Mouse (Mus musculus) MEL (cell line): ENCODE results near the gene Vax2. TPM values are rescaled to one million over a fixed set of nuclear protein-coding genes. Genes with fewer than 3 reads are reported as not detected.

ENCODE experiments used
- DNase-seq: peaks from one replicate; pipeline ENCODE4 v3.0.0; 2011; ENCODE audit warnings: low read depth, low spot score
- H3K27ac ChIP-seq: 2 replicates; pipeline ENCODE4 v1.5.1; 2012; ENCODE audit warnings: low read depth, mild to moderate bottlenecking, control low read depth, low read length, moderate library complexity; ENCODE audit not compliant: control insufficient read depth
- H3K27me3 ChIP-seq, 2 experiments: fragments of 150-350 bp in 1 of 2; sonication (generic) in 1 of 2; 2 replicates each; pipeline ENCODE4 v1.6.1; 2012; ENCODE audit warnings: low read length in 2 of 2, mild to moderate bottlenecking in 2 of 2, improper control_type of control experiment in 1 of 2, moderate library complexity in 1 of 2; ENCODE audit not compliant: insufficient read depth in 2 of 2, control insufficient read depth in 1 of 2
- H3K36me3 ChIP-seq, 2 experiments: 2 replicates each; pipeline ENCODE4 v1.6.1; 2012 to 2014; ENCODE audit warnings: low read length in 2 of 2, improper control_type of control experiment in 1 of 2, inconsistent platforms in 1 of 2, mild to moderate bottlenecking in 1 of 2; ENCODE audit not compliant: insufficient read depth in 2 of 2, control insufficient read depth in 1 of 2
- H3K4me1 ChIP-seq, 2 experiments: fragments of 150-350 bp in 1 of 2; sonication (generic) in 1 of 2; 2 replicates each; pipeline ENCODE4 v1.6.1; 2012; ENCODE audit warnings: low read length in 2 of 2, improper control_type of control experiment in 1 of 2, mild to moderate bottlenecking in 1 of 2; ENCODE audit not compliant: insufficient read depth in 2 of 2, control insufficient read depth in 1 of 2
- H3K4me3 ChIP-seq, 2 experiments: fragments of 150-350 bp in 1 of 2; sonication (generic) in 1 of 2; 2 replicates each; pipeline ENCODE4 v1.5.1; 2012; ENCODE audit warnings: low read depth in 2 of 2, low read length in 2 of 2, mild to moderate bottlenecking in 2 of 2, moderate library complexity in 2 of 2, control low read depth in 1 of 2, improper control_type of control experiment in 1 of 2; ENCODE audit not compliant: control insufficient read depth in 1 of 2, insufficient read depth in 1 of 2
- H3K79me2 ChIP-seq: 2 replicates; pipeline ENCODE4 v1.6.1; 2012; ENCODE audit warnings: mild to moderate bottlenecking, low read length, moderate library complexity; ENCODE audit not compliant: control insufficient read depth, poor library complexity, insufficient read depth
- H3K9ac ChIP-seq: 2 replicates; pipeline ENCODE4 v1.6.1; 2012; ENCODE audit warnings: low read depth, mild to moderate bottlenecking, control low read depth, low read length, moderate library complexity; ENCODE audit not compliant: control insufficient read depth, poor library complexity, severe bottlenecking
- H3K9me3 ChIP-seq: fragments of 150-350 bp; sonication (generic); replicated peaks from 2 replicates; pipeline ENCODE4 v1.6.1; 2012; ENCODE audit warnings: mild to moderate bottlenecking, low read length, improper control_type of control experiment, moderate library complexity; ENCODE audit not compliant: insufficient read depth
- BHLHE40 ChIP-seq: IDR thresholded peaks from 2 replicates; pipeline ENCODE4 v1.6.1; 2012; ENCODE audit warnings: low read depth, mild to moderate bottlenecking, inconsistent platforms, low read length, improper control_type of control experiment, borderline replicate concordance
- CHD1 ChIP-seq: IDR thresholded peaks from 2 replicates; pipeline ENCODE4 v1.6.1; 2012; ENCODE audit warnings: low read depth, mild to moderate bottlenecking, inconsistent platforms, low read length, improper control_type of control experiment
- CHD2 ChIP-seq: IDR thresholded peaks from 2 replicates; pipeline ENCODE4 v1.6.1; 2011; ENCODE audit warnings: low read length, improper control_type of control experiment
- E2F4 ChIP-seq: IDR thresholded peaks from 2 replicates; pipeline ENCODE4 v1.6.1; 2011; ENCODE audit warnings: low read depth, low read length, improper control_type of control experiment, borderline replicate concordance
- ELF1 ChIP-seq: IDR thresholded peaks from 2 replicates; pipeline ENCODE4 v1.6.1; 2014; ENCODE audit warnings: low read depth, mild to moderate bottlenecking, inconsistent platforms, low read length, improper control_type of control experiment, moderate library complexity
- HCFC1 ChIP-seq: IDR thresholded peaks from 2 replicates; pipeline ENCODE4 v1.6.1; 2012; ENCODE audit warnings: low read depth, mild to moderate bottlenecking, inconsistent platforms, low read length, improper control_type of control experiment, moderate library complexity
- JUND ChIP-seq: IDR thresholded peaks from 2 replicates; pipeline ENCODE4 v1.6.1; 2011; ENCODE audit warnings: low read depth, mild to moderate bottlenecking, improper control_type of control experiment, low read length
- KAT2A ChIP-seq: conservative IDR thresholded peaks from 2 replicates; pipeline ENCODE4 v1.6.1; 2012; ENCODE audit warnings: low read depth, low read length, improper control_type of control experiment, inconsistent platforms
- POLR2AphosphoS2 ChIP-seq: IDR thresholded peaks from 2 replicates; pipeline ENCODE4 v1.6.1; 2011; ENCODE audit warnings: low read length, improper control_type of control experiment
- RAD21 ChIP-seq: IDR thresholded peaks from 2 replicates; pipeline ENCODE4 v1.6.1; 2011; ENCODE audit warnings: mild to moderate bottlenecking, low read depth, low read length, improper control_type of control experiment
- TBP ChIP-seq: IDR thresholded peaks from 2 replicates; pipeline ENCODE4 v1.8.0; 2011; ENCODE audit warnings: low read depth, low read length, improper control_type of control experiment
- UBTF ChIP-seq: IDR thresholded peaks from 2 replicates; pipeline ENCODE4 v1.6.1; 2012; ENCODE audit warnings: low read depth, mild to moderate bottlenecking, inconsistent platforms, low read length, improper control_type of control experiment, moderate library complexity, borderline replicate concordance; ENCODE audit not compliant: insufficient read depth
- USF2 ChIP-seq, 2 experiments: IDR thresholded peaks; 2 replicates each; pipeline ENCODE4 v1.6.1; 2011 to 2012; ENCODE audit warnings: improper control_type of control experiment in 2 of 2, low read length in 2 of 2, borderline replicate concordance in 1 of 2, inconsistent platforms in 1 of 2, low read depth in 1 of 2, mild to moderate bottlenecking in 1 of 2; ENCODE audit not compliant: insufficient read depth in 1 of 2
- ZKSCAN1 ChIP-seq: IDR thresholded peaks from 2 replicates; pipeline ENCODE4 v1.6.1; 2012; ENCODE audit warnings: low read depth, mild to moderate bottlenecking, inconsistent platforms, low read length, improper control_type of control experiment, moderate library complexity
- ZNF384 ChIP-seq: IDR thresholded peaks from 2 replicates; pipeline ENCODE4 v1.6.1; 2012; ENCODE audit warnings: low read depth, mild to moderate bottlenecking, inconsistent platforms, low read length, improper control_type of control experiment
- polyA plus RNA-seq, 2 experiments: library from polyadenylated mRNA; stranded (reverse) in 1 of 2; unstranded in 1 of 2; fragments of >175 nt in 1 of 2; fragments of >200 nt in 1 of 2; gene quantifications; 2 replicates each; pipeline versions ENCODE4 v1.2.1 to v1.2.4; 2012; ENCODE audit warnings: low replicate concordance in 2 of 2, low read depth in 1 of 2; ENCODE audit not compliant: insufficient read length in 2 of 2, insufficient read depth in 1 of 2, missing spikeins in 1 of 2
- total RNA-seq: library from RNA; depleted of rRNA; stranded (reverse); fragments of 300-350 nt; gene quantifications from 2 replicates; pipeline ENCODE4 v1.2.3, GENCODE M21; 2012

Gene Vax2
- total and polyA plus RNA-seq, 3 experiments = 0.46 to 3.2 TPM; not detected in 1

- Histone ChIP-seq H3K27ac (no peak overlapping the region), H3K36me3 (no peaks in the 10 kb centered on the region), H3K27me3 (peaks cover 2 to 4% of the 10 kb centered on the region in 2 experiments; a peak in 2 of 4 replicates), H3K4me3 (no peak overlapping the region), H3K9me3 (no peaks in the 10 kb centered on the region), H3K79me2 (no peaks in the 10 kb centered on the region), H3K4me1 (no peaks in the 10 kb centered on the region), H3K9ac (no peak overlapping the region)
- DNase-seq = no peak
- TF ChIP-seq CHD2 (no peak), KAT2A (no peak), HCFC1 (no peak), ELF1 (no peak), POLR2AphosphoS2 (no peak), RAD21 (no peak), UBTF (no peak), ZNF384 (no peak), E2F4 (no peak), TBP (no peak)
Observed at GRCm38 (mm10) chr6:83702146-83702999, 8.7 kb upstream of the Vax2 start.

- Histone ChIP-seq H3K27me3 (peaks cover 2 to 4% of the 10 kb centered on the region in 2 experiments; a peak in 3 of 4 replicates), H3K27ac (no peak overlapping the region), H3K4me3 (no peak overlapping the region), H3K36me3 (no peaks in the 10 kb centered on the region), H3K9me3 (no peaks in the 10 kb centered on the region), H3K4me1 (no peaks in the 10 kb centered on the region), H3K79me2 (no peaks in the 10 kb centered on the region), H3K9ac (no peak overlapping the region)
- TF ChIP-seq BHLHE40 (no peak), JUND (no peak), ZKSCAN1 (no peak), E2F4 (no peak), USF2 (IDR thresholded peaks at IDR 0.05; ENCODE audit: borderline replicate concordance in 1 of 2, insufficient read depth in 1 of 2, low read depth in 1 of 2, low read length in 2 of 2) (no peak), CHD1 (no peak), HCFC1 (no peak), POLR2AphosphoS2 (no peak)
- no peak for DNase-seq
Observed at GRCm38 (mm10) chr6:83703000-83703721, 7.9 kb upstream of the Vax2 start.
